Mouse (Mus musculus) ovary, postnatal 10 days (tissue): ENCODE measurements around the gene Ezh1.

ENCODE experiments used
- DNase-seq: peaks from one replicate; pipeline ENCODE4 v3.0.0; 2022; ENCODE audit warnings: low spot score

Gene Ezh1

DNA sequence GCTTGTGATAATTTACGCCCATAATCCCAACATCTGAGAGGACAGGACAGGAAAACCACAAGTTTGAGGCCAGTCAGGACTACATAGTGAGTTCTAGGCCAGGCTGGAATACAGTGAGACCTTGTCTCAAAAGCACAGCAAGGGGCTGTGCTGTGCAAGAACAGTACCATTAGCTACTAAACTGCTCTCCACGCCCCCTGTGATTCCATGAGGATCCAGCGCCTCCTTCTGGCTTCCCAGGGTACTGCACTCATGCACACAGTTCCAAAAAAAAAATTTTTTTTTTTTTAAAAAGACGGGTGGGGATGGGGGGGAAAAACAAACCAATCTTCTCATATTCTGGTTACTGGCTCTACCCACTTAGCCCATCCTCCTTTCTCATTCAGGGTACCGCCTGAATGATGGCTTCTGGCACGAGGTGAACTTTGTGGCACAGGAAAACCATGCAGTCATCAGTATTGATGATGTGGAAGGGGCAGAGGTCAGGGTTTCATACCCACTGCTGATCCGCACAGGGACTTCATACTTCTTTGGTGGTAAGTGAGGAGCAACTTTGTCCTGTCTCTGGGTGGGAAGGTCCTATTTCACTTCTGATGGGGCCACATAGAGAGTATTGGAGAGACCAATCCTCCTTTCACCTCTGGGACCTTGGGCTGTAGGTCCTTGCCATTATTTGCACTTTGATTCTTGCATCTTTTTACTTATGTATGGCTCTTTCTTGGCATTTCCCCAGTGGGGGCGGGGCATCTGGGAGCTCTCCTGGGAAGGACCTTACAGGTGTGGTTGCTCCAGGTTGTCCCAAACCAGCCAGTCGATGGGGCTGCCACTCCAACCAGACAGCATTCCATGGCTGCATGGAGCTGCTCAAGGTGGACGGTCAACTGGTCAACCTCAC, 45.2 kb downstream of the Ezh1 start:
- DNase-seq, result no peak

DNA sequence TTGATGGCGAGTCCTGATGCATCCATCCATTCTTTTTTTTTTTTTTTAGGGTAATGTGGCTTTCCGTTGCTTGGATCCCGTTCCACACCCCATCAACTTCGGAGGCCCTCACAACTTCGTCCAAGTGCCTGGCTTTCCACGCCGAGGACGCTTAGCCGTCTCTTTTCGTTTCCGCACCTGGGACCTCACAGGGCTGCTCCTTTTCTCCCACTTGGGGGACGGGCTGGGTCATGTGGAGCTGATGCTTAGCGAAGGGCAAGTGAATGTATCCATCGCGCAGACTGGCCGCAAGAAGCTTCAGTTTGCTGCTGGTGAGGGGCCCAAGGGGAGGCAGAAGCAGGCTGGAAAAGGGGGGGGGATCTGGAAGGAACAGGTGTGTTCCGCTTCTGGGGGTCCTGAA, 46.0 kb downstream of the Ezh1 start:
- DNase-seq, result no peak

DNA sequence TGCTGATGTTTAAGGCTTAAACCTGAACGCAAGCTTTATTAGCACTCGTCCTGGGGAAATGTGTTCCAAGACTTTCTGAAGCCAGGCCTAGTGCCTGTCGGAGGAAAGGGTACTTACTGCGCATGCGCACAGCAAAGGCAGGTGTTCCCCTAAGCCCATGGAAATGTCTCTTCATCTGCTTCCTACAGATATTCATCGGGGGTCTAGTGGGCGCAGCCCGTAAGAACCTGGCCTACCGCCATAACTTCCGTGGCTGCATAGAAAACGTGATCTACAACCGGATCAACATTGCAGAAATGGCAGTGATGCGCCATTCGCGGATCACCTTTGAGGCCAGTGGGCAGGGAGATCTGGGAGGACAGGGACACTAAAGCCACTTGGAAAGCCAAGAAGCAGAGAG, 47.0 kb downstream of the Ezh1 start:
- DNase-seq, result no peak

DNA sequence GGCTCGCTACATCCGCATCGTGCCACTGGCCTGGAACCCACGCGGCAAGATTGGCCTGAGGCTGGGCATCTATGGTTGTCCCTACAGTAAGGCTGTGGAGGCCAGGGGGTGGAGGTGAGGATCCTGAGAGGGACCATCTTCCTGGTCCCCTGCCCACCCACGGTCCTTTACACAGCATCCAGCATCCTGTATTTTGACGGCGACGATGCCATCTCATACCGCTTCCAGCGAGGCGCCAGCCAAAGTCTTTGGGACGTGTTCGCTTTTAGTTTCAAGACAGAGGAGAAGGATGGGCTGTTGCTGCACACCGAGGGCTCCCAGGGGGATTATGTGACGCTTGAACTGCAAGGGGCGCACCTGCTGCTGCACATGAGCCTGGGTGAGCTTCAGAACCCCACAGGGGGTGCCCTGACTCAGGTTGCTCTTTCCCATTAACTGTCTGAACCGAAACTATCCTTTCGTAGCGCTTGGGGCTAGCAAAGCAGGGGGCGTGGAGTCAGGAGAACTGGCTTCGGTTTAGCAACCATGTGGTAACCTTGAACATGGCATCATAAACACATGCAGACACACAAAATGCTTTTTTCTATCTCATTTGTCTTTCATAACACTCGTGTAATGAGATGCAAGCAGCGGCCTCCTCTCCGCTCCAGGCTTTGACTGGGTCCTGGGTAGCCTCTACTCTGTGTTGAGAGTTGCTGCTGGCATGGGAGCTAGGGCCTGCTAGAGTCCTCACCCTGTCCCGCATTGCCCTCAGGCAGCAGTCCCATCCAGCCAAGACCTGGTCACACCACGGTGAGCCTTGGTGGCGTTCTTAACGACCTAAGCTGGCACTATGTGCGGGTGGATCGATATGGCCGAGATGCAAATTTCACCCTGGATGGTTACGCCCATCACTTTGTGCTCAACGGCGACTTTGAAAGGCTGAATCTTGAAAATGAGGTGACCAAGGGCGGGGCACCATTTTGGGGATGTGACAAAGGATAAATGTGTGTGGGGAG, 47.9 kb downstream of the Ezh1 start:
- no peak for DNase-seq

DNA sequence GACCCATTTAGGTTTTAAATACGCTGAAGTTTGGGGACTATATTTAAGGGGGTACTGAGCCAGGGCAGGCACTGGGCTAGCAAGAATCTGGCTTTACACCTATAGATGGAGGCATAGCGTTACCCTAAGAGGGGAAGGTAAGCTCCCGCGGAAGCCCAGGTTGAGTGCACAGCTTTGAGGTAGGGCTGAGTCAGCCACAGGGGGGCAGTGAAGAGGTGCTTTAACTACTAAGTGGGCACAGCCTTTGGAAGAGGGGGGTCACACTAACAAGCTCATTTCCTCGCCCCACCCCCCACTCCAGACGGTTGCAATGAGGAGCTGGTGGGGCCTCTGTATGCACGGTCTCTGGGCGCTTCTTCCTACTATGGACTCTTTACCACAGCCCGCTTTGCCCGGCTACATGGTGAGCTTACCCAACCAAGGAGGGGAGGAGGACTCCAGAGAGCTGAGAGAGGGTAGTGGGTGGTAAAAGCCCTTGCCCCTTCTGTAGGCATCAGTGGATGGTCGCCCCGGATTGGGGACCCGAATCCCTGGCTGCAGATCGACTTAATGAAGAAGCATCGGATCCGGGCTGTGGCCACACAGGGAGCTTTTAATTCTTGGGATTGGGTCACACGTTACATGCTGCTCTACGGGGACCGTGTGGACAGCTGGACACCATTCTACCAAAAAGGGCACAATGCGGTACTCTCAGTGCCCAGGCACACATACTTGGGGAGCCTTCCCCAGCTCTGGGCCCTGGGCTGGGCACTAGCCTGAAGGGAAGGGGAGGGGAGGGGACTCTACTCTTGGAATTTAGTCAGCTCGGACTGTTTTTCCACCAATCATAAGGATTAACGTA, 49.1 kb downstream of the Ezh1 start:
- no peak for DNase-seq

DNA sequence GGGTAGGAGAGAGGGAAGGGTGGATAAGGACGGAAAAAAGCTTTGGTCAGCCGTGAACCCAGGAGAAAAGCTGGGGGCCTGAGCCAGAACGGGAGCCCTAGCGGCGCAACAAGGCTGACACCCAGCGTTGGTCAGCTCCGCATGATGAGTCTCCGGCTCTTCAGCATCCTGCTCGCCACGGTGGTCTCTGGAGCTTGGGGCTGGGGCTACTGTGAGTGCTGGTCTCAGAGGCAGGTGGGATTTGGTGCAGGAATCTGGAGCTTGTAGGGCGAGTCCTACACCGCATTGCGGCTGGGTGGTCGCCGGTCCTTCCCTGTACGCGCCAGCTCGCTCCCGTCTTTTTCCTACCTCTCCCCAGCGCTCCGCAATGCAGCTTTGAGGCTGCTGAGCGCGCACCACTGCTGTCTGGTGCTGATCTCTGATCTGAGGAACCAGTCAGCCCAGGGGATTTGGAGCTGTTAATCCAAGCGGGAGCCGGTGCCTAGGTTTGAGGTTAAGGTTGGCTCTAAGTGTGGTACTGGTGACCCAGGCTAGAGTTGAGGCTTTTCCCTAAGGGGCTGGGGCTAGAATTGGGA, 50.1 kb downstream of the Ezh1 start:
- DNase-seq, result no peak

DNA sequence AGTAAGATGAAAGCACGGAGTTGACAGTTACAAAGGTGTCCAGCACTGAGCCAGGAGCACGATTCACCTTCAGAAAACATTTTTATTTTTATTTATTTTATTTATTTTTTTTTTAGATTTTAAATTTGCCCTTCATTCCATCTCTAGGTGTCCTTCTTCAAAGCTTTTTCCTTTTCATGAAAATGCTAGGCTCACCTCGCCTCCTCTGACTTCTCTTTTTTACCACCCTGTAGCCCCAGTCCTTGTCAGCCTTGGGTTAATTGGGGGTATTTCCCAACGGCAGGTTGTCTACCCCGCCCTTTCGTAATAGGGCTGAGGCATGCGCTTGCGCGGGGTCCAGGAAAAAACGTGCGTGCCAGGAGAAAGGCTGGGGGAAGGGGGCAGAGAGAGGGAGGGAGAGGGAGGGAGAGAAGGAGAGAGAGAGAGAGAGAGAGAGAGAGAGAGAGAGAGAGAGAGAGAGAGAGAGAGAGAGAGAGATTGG, 50.6 kb downstream of the Ezh1 start:
- no peak for DNase-seq

DNA sequence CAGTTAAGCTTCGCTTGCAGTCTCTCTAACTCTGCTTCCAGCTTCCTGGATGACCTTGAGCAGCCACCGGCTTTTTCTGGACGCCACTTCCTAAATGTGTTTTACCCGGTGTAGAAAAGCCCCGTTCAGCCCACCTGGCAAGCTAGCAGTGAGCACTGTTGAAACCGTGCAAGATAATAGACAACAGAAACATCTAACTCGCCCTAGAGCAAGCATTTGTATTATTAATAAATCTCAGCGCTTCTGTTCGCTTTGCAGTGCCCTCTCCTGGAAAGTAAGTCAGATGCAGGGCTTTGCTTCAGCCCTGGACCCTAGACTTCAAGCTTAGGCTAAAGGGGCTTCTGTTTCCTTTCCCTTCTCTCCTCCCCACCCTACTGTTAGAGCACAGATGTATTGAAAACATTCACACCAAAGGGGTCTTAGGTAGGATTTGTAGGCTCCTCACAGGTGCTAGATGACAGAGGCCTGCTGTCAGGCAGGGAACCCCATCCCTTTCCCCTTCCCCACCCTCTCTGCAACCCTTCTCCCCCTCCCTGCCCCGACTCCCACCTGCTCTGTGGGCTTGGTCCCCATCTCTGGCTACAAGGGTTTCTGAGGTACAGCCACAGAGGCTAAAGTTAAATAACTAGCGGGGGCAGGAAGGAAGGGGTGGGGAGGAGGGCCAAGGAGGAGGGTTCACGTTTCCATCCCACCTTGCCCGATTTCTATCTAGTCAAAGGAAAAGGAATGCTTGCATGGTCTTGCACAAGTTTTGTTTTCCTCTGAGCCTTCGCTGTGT, 51.2 kb downstream of the Ezh1 start, which contains the start of gene Ccr10:
Gene Ccr10, minus strand, starts transcription at position 593 of the 778 bp plus-strand sequence.
- no peak for DNase-seq

DNA sequence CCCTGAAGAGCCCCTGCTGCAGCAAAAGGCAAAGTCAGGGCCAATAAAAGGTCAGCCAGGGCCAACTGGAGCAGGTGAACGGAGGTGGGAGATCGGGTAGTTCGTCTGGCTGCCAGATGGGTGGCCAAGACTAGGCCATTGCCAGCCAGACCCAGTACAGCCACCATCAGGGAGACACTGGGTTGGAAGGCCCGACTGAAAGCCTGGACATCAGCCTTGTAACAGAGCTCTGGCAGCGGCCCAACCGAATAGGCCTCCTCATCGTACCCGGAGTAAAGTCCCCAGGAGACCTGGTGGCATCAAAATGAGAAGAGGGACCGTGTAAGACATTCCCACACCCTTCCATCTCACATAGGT, 51.9 kb downstream of the Ezh1 start:
- no peak for DNase-seq

DNA sequence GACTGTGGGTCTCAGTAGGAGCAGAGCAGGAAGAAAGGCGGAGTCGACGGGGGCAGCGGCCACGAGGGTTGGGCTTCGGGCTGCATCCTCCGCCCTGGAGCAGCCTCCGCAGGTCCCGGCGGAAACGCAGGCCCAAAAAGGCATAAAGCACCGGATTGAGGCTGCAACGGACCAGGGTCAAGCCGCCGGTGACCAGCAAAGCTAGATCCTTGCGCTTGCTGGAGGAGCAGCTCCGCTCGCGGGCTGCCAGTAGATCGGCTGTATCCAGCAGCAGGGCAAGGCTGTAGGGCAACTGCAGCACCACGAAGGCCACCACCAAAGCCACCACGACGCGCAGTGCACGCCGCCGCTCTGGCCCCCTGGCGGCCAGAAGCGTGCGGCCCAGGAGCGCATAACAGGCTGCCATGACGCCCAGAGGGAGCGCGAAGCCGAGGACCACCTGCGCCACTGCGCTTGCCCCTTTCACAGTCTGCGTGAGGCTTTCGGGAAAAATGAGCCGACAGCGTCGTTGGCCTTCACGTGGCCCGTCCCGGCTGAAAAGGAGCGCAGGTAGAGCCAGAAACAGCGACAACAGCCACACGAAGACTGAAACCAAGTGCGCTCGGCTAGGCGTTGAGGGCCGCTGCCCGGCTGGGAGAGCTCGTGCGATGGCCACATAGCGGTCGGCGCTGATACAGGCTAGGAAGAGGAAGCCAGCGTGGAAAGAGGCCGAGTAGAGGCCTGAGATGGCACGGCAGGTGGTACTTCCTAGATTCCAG, 52.5 kb downstream of the Ezh1 start:
- DNase-seq, result no peak

DNA sequence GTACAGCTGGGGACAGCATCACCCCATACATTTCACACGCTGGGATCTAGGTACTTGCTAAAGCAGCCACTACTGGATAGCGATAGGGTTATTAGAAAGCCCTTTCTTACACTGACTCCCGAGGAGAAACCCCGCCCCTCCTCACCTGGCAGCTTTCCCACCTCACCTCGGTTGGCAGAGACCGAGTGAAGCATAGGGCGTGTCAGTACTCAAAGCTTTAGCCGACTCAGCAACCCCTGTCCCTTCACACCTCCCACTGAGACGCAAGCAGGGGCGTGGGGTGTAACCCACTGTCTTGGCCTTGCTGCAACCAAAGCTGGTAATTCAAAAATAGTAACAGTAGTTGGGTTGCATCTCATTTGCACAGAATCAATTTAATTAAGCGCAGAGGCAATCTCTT, 53.2 kb downstream of the Ezh1 start:
- DNase-seq, result no peak

DNA sequence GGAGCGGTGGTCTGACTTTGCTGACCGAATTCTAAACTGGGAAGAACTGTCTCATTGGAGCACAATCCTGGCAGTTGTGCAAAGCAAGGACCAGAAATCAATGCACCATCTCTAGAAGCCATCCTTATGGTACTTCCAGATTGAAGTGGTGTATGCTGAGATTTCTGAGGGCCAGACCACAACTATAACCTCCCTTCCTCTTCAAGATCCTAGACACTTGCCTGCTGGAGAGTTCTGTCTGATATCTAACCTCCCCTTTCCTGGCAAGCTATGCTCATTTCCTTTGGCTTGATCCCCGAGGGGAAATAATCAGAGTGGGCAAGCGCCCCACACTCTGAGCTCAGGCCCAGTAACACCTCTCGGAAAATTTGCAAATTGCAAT, 53.8 kb downstream of the Ezh1 start:
- DNase-seq, result no peak

DNA sequence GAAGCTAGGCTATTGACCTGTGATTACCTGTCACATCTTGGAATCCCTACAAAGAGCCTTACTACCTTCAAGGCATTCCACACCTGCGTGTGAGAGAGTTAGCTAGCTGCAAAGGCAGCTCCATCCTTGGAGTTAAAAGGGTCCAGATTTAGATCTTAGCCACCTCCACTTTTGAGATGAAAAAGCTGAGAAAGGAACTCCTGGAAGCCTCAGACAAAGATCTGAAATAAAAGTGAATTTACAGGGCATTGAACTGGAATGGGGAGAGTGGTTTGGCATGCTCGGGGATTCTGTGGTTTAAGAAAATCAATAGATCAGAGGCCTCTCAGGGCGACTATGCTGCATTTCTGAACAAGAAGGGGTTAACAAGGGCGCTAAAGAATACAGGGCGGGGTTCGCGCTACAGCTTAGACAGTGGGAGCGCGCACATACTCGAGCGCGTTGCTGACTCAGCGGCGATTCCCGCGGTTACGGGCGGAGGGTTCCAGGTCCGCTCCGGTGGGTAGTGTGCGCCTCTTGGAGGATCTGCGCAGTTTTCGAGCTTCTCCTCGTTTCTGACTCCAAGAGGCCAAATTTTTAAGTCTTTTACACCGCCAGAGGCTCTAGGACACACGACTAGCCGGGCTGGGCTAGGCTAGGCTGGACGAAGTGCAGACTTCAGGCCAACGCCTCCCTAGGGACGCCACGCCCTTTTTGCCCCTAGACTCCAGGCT, 54.4 kb downstream of the Ezh1 start:
- no peak for DNase-seq

DNA sequence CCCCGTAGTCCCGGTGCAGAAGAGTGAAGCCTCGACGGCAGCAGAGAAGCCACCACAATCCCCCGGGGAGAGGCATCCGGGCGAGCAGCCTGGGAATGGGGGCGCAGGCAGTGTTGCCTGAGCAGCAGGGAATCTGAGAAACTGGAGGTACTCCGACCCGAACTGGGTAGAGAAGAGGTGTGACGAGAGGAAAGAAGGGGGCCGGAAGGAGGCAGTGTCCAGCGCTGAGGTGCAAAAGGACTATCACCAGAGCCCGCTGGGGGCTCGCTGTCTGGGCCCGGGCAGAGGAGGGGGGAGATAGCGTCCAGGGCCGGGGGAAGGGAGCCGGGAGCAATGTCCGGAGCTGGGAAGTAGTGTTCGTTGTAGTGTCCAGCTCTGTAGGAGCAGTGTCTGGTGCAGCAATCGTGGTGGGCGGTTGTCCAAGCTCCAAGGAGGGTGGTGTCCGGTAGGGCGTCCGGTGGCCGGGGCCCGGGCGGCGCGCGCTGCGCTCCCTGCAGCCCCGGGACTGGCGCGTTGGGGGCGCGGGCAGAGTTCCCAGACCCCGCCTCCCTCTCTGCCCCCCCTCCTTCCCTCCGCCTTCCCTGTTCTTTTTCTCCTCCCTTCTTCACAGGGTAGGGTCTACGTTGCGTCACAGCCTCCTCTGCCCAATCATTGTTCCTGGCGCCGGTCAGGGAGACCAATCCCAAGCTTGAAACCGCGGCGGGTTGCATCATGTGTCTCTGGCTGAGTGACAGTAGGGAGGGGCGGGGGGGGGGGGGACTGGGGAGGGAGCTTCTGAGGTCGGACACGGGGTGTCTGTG, 55.3 kb downstream of the Ezh1 start, which contains the start of gene Plekhh3:
Gene Plekhh3, minus strand, starts transcription at position 541 of the 800 bp plus-strand sequence.
- DNase-seq, result peak; percentile 71

DNA sequence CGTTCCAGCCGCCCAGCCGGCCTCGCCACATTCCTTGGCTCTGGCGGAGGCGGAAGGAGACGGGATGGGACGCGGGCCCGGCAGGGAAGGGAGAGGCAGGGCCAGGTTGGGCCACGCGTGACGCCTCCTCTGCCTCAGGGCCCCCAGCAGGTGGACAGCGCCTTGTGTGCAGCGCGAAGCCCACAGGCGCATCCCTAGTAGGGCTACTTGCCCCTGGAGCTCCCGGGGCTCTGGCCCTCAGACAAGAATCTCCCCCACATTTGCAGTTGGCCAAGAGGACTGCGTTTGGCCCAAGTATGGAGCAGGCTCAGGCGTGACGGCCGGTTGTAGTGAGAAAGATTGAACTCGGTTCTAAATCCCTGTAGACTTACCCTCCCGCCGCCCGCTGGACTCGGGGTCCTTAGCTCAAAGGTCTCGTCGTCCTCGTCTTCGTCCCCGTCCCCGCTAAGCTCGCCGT, 55.9 kb downstream of the Ezh1 start, which contains the start of gene Cntnap1:
Gene Cntnap1, plus strand, starts transcription at position 170 of the 457 bp plus-strand sequence.
- no peak for DNase-seq

DNA sequence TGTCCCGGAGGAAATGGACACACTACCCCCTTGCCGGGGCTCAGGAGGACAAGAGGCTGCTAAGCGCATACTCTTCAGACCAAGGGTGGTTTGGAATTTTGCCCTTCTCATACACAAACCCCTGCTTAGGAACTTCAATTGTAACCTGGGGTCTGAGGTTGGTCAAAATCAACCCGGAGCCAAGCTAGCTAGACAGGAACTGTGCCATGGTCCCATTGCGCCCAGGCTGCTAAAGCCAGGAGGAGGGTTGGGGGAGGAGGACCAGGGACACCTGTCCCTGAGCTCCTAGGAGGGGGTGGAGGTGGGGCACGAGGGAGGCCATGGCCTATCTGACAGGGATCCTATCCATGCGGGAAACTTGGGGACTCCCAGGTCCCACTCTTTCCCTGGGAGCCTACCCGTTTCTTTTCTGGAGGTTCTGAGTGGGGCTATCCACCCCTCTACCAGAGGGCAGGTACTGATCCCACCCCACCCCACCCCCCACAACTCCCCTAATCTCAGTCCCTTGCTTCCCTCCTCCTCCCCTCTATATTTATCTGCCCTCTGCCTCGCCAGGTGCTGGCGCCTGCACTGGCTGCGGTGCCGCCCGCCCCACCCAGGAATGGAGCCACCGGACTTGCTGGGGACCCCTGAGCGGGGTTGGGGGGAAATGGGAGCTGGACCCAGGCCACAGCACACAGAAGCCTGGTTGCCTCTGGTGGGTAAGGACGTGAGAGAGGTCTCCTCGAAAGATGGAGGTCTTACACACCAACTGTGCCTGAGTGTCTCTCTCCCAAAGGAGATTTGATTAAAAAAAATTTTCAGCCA, 56.8 kb downstream of the Ezh1 start:
- no peak for DNase-seq

DNA sequence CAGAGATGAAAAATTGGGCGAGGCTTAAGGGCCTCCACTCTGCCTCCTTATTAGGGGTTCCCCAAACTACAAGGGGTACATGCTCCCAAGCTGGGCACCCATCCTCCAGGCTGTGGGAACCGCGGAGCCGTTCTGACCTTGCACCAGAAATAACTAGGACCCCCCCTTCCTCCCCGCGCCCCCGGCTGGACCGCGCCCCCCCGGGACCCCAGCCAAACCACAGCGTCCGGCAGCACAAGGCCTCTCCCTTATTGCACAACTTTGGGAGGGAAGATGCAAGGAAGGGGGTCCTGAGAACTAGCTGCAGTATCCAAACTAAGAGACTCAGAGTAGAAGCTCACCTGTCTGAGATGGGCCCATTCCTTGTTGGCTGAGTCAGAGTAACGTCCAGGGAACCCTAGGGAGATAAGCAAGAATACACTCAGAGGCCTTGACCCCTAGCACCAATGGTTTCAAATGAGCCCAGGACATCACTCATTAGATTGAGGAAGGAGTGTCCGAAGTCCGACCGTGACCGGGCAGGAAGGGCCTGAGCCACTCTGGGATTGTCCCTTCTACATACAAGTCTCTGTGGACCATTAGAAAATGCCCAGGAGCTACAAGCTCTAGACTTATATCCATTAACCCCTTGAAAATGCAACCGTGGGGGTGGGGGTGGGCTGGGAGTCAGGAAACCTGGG, 57.8 kb downstream of the Ezh1 start:
- no peak for DNase-seq
